Mouse (Mus musculus): ENCODE measurements around the gene Bend4. TPM values are rescaled to one million over a fixed set of nuclear protein-coding genes. Genes with fewer than 3 reads are reported as not detected.

The Bend4 gene
- polyA plus RNA-seq (2015; fragmentation: Nextera tagmentation; extraction: Ambion mirVana), result 10.9 and 12.5 TPM in 2 replicates

DNA sequence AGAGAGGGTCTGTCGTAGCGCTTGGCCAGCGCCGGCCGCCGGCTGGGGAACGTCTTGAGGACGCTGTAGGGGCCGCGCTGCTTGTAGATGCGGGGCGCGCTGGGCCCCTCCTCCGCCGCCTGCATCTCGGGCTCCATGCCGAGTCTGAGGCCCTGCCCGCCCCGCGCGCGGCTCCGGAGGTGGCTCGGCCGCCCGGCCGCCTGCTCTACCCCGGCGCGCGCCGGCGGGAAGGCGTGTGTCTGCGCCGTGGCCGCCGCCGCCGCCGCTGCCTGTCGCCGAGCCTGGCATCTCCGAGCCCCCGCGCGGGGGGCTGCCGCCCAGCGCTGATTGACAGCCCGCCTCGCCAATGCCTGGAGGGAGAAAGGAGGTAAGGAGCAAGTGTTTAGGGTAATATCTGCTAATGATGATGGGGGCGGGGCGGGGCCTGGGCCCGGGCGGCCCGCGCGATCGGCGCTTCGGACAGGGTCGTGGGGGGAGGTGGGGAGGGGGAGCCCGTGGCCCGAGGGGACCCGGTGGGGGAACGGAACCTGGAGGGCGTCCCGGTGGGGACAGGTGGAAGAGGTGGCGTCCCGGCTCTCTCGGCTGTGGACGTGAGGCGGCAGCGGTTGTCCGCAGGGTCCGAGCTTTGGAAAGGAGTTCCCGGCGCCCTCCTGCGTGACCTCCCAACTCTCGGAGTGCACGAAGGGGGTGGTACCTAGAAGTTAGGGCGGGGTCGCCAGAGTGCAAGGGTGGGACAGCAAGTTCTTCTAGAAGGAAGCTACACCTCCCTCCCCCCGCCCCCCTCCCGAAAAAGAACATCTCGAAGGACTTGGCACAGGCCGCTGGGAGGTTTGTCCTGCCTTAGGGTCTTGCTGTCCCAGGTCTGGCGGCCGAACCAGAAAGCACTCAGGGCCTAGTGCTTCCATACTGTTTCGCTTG lies at the start of gene Bend4:
Bend4 (minus strand) TSS at position 868 of the 918 bp plus-strand sequence.
- Histone ChIP-seq H3K4me3 (peak within 1 kb of the TSS; percentile 77), H3K27me3 (no peaks in the 10 kb centered on the region), H3K36me3 (no peaks in the 10 kb centered on the region), H3K27ac (replicated peaks) (peak within 1 kb of the TSS; percentile 81), H3K4me1 (replicated peaks) (peaks cover 37% of the 10 kb centered on the region), H3K9ac (peak within 1 kb of the TSS; percentile 77), H3K4me2 (peak within 1 kb of the TSS; percentile 84), H3K9me3 (no peaks in the 10 kb centered on the region)
- 1% methylated on average over 78 of the region's 90 CpGs for WGBS
- peak; percentile 76 for ATAC-seq (ENCODE audit: low FRiP score, low read depth)

DNA sequence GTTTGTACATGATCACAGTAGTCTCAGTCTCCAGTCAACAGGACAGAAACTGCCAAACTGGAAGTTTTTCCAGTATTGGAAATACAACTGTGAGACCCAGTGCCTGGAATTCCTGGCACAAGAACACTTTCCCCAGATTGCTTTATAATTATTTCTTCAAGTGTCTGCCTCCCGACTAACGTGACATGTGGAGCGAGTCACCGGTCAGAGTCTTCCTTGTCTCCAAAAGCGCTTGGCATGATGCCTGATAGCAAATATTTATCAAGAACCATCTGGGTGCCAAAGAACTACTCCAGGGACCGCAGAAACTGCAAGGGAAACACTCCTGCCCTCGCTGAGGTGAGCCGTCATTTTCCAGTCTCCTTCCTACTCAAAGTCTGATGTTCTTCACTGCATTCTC lies 45.6 kb upstream of the Bend4 start:
- Histone ChIP-seq H3K4me3 (no peak overlapping the region), H3K27ac (replicated peaks) (no peak overlapping the region), H3K4me2 (no peak overlapping the region), H3K27me3 (no peaks in the 10 kb centered on the region), H3K4me1 (replicated peaks) (0 out of 2 replicates have a peak, but pooled peaks cover 9% of the 10 kb centered on the region), H3K36me3 (no peaks in the 10 kb centered on the region), H3K9me3 (no peaks in the 10 kb centered on the region), H3K9ac (no peak overlapping the region)
- ATAC-seq (ENCODE audit: low FRiP score, low read depth), result no peak
- 41% methylated on average over 8 of the region's 8 CpGs for WGBS

DNA sequence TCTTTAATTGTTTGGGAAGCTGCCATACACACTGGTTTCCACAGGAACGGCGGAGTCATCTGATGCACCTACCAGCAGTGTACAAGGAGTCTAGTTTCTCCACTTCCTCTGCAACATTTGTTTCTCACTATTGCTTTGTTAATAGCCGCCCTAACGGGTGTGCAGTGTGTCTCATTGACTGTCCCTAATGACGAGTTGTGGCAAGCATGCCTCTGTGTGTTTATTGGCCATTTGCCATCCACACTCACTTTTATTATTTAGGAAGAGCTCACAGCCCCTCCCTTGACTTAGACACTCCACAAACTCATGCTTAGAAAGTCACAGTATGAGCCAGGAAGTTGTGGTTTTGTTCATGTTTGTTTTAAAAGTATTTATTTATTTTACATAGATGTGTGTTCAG lies 45.0 kb upstream of the Bend4 start:
- Histone ChIP-seq H3K4me3 (no peak overlapping the region), H3K36me3 (no peaks in the 10 kb centered on the region), H3K4me2 (no peak overlapping the region), H3K9me3 (no peaks in the 10 kb centered on the region), H3K4me1 (replicated peaks) (0 out of 2 replicates have a peak, but pooled peaks cover 9% of the 10 kb centered on the region), H3K27me3 (no peaks in the 10 kb centered on the region), H3K27ac (replicated peaks) (no peak overlapping the region), H3K9ac (no peak overlapping the region)
- 55% methylated on average over 5 of the region's 5 CpGs for WGBS
- no peak for ATAC-seq (ENCODE audit: low FRiP score, low read depth)

GRCm38 (mm10) chr5:67466866-67467530 lies 38.9 kb upstream of the Bend4 start:
- ATAC-seq (ENCODE audit: low FRiP score, low read depth), result 0 out of 2 replicates have a peak, but pooled peaks have one; percentile 42
- H3K4me1 ChIP-seq (replicated peaks), result 0 out of 2 replicates have a peak, but pooled peaks cover 3% of the 10 kb centered on the region
- H3K4me2 ChIP-seq, result 0 out of 2 replicates have a peak overlapping the region, but pooled peaks have one; percentile 26
- H3K9me3 ChIP-seq, result no peaks in the 10 kb centered on the region
- H3K27ac ChIP-seq (replicated peaks), result 0 out of 2 replicates have a peak overlapping the region, but pooled peaks have one; percentile 5
- no peaks in the 10 kb centered on the region for H3K27me3 ChIP-seq
- 64% methylated on average over 15 of the region's 15 CpGs for WGBS
- H3K4me3 ChIP-seq, result no peak overlapping the region
- H3K36me3 ChIP-seq, result no peaks in the 10 kb centered on the region
- no peak overlapping the region for H3K9ac ChIP-seq

GRCm38 (mm10) chr5:67464899-67465298 lies 36.8 kb upstream of the Bend4 start:
- 0 out of 2 replicates have a peak, but pooled peaks cover 3% of the 10 kb centered on the region for H3K4me1 ChIP-seq (replicated peaks)
- H3K4me2 ChIP-seq, result no peak overlapping the region
- no peaks in the 10 kb centered on the region for H3K36me3 ChIP-seq
- H3K9ac ChIP-seq, result no peak overlapping the region
- no peak for ATAC-seq (ENCODE audit: low FRiP score, low read depth)
- 77% methylated on average over 3 of the region's 3 CpGs for WGBS
- no peaks in the 10 kb centered on the region for H3K27me3 ChIP-seq
- no peak overlapping the region for H3K27ac ChIP-seq (replicated peaks)
- H3K4me3 ChIP-seq, result no peak overlapping the region
- H3K9me3 ChIP-seq, result no peaks in the 10 kb centered on the region

DNA sequence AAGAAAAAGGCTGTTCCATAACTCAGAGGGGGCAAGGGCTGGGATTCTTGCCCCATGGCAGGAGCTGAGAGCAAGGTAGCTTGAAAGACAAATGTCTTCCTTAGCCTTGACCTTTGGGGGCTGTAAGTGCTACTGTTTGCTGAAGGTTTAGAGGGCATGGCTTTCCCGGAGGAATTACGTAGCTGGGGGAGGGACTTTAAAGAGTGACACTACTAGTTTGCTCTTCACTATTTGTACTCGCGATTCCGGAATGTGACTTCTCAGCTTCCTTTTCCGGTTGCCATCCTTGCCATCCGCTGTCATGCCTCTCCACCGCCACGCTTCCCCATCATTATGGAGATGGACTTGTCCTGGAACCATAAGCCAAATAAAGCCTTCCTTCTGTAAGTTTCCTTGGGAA lies 35.5 kb upstream of the Bend4 start:
- Histone ChIP-seq H3K4me2 (no peak overlapping the region), H3K9ac (no peak overlapping the region), H3K27ac (replicated peaks) (no peak overlapping the region), H3K4me1 (replicated peaks) (0 out of 2 replicates have a peak, but pooled peaks cover 3% of the 10 kb centered on the region), H3K27me3 (no peaks in the 10 kb centered on the region), H3K9me3 (no peaks in the 10 kb centered on the region), H3K36me3 (no peaks in the 10 kb centered on the region), H3K4me3 (no peak overlapping the region)
- no peak for ATAC-seq (ENCODE audit: low FRiP score, low read depth)
- 92% methylated on average over 9 of the region's 9 CpGs for WGBS

GRCm38 (mm10) chr5:67462331-67462730 lies 34.2 kb upstream of the Bend4 start:
- Histone ChIP-seq H3K9ac (no peak overlapping the region), H3K36me3 (no peaks in the 10 kb centered on the region), H3K4me3 (no peak overlapping the region), H3K27ac (replicated peaks) (no peak overlapping the region), H3K9me3 (no peaks in the 10 kb centered on the region), H3K27me3 (no peaks in the 10 kb centered on the region), H3K4me2 (no peak overlapping the region), H3K4me1 (replicated peaks) (0 out of 2 replicates have a peak, but pooled peaks cover 3% of the 10 kb centered on the region)
- ATAC-seq (ENCODE audit: low FRiP score, low read depth), result no peak
- WGBS, result 81% methylated on average over 4 of the region's 4 CpGs

DNA sequence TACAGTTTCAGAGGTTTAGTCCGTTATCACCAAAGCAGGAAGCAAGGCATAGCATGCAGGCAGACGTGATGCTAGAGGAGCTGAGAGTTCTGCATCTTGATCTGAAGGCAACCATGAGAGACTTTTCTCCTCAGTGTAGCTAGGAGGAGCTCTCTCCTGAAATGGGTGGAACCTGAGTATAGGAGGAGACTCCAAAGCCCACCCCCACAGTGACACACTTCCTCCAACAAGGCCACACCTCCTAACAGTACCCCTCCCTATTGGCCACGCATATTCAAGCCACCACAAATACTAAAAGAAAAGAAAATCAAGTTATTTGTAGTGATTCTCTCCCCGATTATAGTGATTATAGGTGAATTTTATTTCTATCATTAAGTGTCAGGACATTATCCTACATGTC lies 28.7 kb upstream of the Bend4 start:
- Histone ChIP-seq H3K9me3 (no peaks in the 10 kb centered on the region), H3K27ac (replicated peaks) (no peak overlapping the region), H3K4me1 (replicated peaks) (no peaks in the 10 kb centered on the region), H3K36me3 (no peaks in the 10 kb centered on the region), H3K9ac (no peak overlapping the region), H3K4me2 (no peak overlapping the region), H3K27me3 (no peaks in the 10 kb centered on the region), H3K4me3 (no peak overlapping the region)
- no peak for ATAC-seq (ENCODE audit: low FRiP score, low read depth)
- 85% methylated on average over 4 of the region's 4 CpGs for WGBS

DNA sequence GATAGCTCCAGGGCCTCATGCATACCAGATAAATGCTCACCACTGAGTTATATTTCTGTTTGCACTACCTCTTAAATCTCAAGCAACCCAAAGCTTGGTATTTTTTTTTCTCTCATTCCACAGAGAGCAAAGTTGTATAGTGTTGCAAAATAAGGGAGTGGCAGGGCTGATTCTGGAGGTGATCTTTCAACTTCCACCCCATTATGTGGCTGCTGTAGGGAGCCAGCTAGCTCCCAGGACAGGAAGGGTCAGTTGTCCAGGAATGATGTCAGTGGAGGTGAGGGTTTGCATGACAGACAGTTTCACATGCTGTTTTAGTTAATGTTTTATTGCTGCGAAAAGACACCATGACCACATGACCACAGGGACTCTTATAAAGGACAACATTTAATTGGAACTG lies 26.2 kb upstream of the Bend4 start:
- H3K36me3 ChIP-seq, result no peaks in the 10 kb centered on the region
- ATAC-seq (ENCODE audit: low FRiP score, low read depth), result no peak
- no peak overlapping the region for H3K4me3 ChIP-seq
- no peaks in the 10 kb centered on the region for H3K4me1 ChIP-seq (replicated peaks)
- no peak overlapping the region for H3K27ac ChIP-seq (replicated peaks)
- no peaks in the 10 kb centered on the region for H3K9me3 ChIP-seq
- 90% methylated on average over 1 of the region's 1 CpGs for WGBS
- no peak overlapping the region for H3K4me2 ChIP-seq
- H3K9ac ChIP-seq, result no peak overlapping the region
- no peaks in the 10 kb centered on the region for H3K27me3 ChIP-seq

DNA sequence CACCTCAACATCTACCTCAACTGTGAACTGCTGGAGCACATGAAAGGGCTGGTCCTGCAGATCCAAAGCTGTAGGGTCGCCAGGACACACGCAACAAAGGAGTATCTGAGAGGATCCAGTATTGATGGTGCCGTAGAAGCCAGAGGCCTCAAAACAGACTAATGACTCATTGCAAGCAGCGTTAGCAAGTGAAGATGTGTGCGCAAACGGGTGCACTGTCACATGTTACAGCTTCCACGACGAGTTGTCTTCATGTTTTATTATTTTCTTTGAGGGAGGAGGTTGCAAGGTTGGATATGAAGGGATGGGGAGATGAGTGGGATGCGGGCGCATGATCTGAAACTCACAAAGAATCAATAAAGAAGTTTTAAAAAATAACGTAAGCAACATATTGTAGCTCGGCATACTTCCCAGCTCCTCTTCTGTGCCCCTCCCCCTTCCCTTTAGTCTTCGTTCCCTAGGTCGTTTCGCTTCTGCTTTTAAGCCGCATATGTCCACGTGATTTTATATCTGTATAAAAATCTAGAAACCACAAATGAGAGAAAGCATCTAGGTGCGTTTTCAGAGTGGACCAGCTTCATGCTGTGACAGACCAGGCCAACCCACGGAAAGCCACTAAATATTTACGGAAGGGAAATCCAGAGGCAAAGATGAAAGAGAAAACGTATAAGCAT lies 22.0 kb upstream of the Bend4 start:
- H3K36me3 ChIP-seq, result no peaks in the 10 kb centered on the region
- H3K27me3 ChIP-seq, result no peaks in the 10 kb centered on the region
- ATAC-seq (ENCODE audit: low FRiP score, low read depth), result no peak
- H3K9ac ChIP-seq, result no peak overlapping the region
- no peaks in the 10 kb centered on the region for H3K4me1 ChIP-seq (replicated peaks)
- no peak overlapping the region for H3K27ac ChIP-seq (replicated peaks)
- no peak overlapping the region for H3K4me2 ChIP-seq
- H3K4me3 ChIP-seq, result no peak overlapping the region
- 89% methylated on average over 21 of the region's 21 CpGs for WGBS
- H3K9me3 ChIP-seq, result no peaks in the 10 kb centered on the region

GRCm38 (mm10) chr5:67446526-67446925 lies 18.4 kb upstream of the Bend4 start:
- no peaks in the 10 kb centered on the region for H3K36me3 ChIP-seq
- H3K9ac ChIP-seq, result no peak overlapping the region
- peaks cover 8% of the 10 kb centered on the region; the same call in 1 of the 2 replicates for H3K4me1 ChIP-seq (replicated peaks)
- H3K27me3 ChIP-seq, result no peaks in the 10 kb centered on the region
- H3K27ac ChIP-seq (replicated peaks), result no peak overlapping the region
- no peaks in the 10 kb centered on the region for H3K9me3 ChIP-seq
- ATAC-seq (ENCODE audit: low FRiP score, low read depth), result 0 out of 2 replicates have a peak, but pooled peaks have one; percentile 23
- H3K4me2 ChIP-seq, result no peak overlapping the region
- WGBS, result 75% methylated on average over 2 of the region's 2 CpGs
- no peak overlapping the region for H3K4me3 ChIP-seq

All from hindbrain, embryonic 15.5 days (tissue).